Mouse (Mus musculus) intestine, embryonic 14.5 days (tissue): ENCODE data around the gene Pdcd11. TPM values are rescaled to one million over a fixed set of nuclear protein-coding genes. Genes with fewer than 3 reads are reported as not detected.

Source experiments
- ATAC-seq: fragments of 200-750 bp; cut with Nextera tagmentation; replicated peaks from 2 replicates; pipeline ENCODE4 v1.8.0; 2017; ENCODE audit warnings: low read depth, moderate number of reproducible peaks, moderate TSS enrichment, moderate library complexity; ENCODE audit not compliant: low FRiP score, low TSS enrichment
- DNase-seq: peaks from one replicate; pipeline ENCODE4 v3.0.0-alpha.2; 2018; ENCODE audit warnings: low spot score
- H3K27ac ChIP-seq: fragments of 300-500 bp; sonication (generic); 2 replicates; pipeline ENCODE4 v1.5.1; 2014; ENCODE audit warnings: low read depth, mild to moderate bottlenecking, control low read depth
- H3K27me3 ChIP-seq: fragments of 300-500 bp; sonication (generic); replicated peaks from 2 replicates; pipeline ENCODE4 v1.6.1; 2014; ENCODE audit warnings: low read length, control low read depth; ENCODE audit not compliant: control insufficient read depth, insufficient read depth
- H3K36me3 ChIP-seq: fragments of 300-500 bp; sonication (generic); 2 replicates; pipeline ENCODE4 v1.6.1; 2014; ENCODE audit warnings: low read length, control low read depth; ENCODE audit not compliant: control insufficient read depth, insufficient read depth
- H3K4me1 ChIP-seq: fragments of 300-500 bp; sonication (generic); replicated peaks from 2 replicates; pipeline ENCODE4 v1.6.1; 2014; ENCODE audit warnings: low read length, control low read depth, mixed read lengths; ENCODE audit not compliant: control insufficient read depth, insufficient read depth
- H3K4me2 ChIP-seq: fragments of 300-500 bp; sonication (generic); 2 replicates; pipeline ENCODE4 v1.6.1; 2014; ENCODE audit warnings: low read length
- H3K4me3 ChIP-seq: fragments of 300-500 bp; sonication (generic); 2 replicates; pipeline ENCODE4 v1.5.1; 2014; ENCODE audit warnings: low read depth, low read length, control low read depth, mixed read lengths
- H3K9ac ChIP-seq: fragments of 300-500 bp; sonication (generic); 2 replicates; pipeline ENCODE4 v1.6.1; 2014; ENCODE audit warnings: mild to moderate bottlenecking, low read length
- H3K9me3 ChIP-seq: fragments of 300-500 bp; sonication (generic); 2 replicates; pipeline ENCODE4 v1.6.1; 2016; ENCODE audit warnings: low read length, control low read depth; ENCODE audit not compliant: control insufficient read depth
- WGBS: fragments of 180-500 bp; shearing (Covaris S2); extraction: QIAGEN DNeasy Blood & Tissue Kit; methylation state at CpG from one replicate; pipeline ENCODE4 v1.1.7; 2014; 5-methylcytosine and 5-hydroxymethylcytosine counted together
- polyA plus RNA-seq: library from polyadenylated mRNA; unstranded; fragments of >200 nt; fragmentation: Nextera tagmentation; extraction: Ambion mirVana; gene quantifications from 2 replicates; pipeline ENCODE4 v1.2.1, GENCODE M21; 2014

Gene Pdcd11
- polyA plus RNA-seq, 1 experiment from 2014 or later = 12.6 TPM

DNA sequence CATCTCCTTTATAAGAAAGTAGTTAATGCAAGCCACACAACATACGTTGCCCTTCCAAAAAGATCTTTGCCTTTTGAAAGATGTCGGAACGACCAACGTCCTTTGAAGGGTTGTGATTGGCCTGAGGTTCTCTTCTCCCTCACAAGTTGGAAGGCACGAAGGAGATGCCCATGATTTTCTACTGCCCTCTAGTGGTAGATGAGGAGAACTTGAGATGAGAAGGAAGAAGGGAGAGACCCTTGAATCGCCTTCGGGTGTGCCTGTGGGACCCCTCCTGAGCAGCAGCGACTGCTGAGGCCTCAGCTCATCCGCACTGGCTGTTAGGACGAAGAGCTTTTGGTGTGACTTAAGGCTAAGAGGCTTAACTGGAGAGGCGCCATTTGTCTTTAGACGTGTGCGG is 77.7 kb downstream of the Pdcd11 start:
- no peak overlapping the region for H3K9ac ChIP-seq
- DNase-seq = peak; percentile 67
- ATAC-seq = 0 out of 2 replicates have a peak, but pooled peaks have one; percentile 58

GRCm38 (mm10) chr19:47168793-47169412 is 78.3 kb downstream of the Pdcd11 start:
- peak; percentile 96 for DNase-seq
- no peaks in the 10 kb centered on the region for H3K27me3 ChIP-seq
- H3K4me3 ChIP-seq = no peak overlapping the region
- WGBS = 25% methylated on average over 11 of the region's 11 CpGs
- ATAC-seq = 0 out of 2 replicates have a peak, but pooled peaks have one; percentile 50
- no peaks in the 10 kb centered on the region for H3K4me1 ChIP-seq
- no peak overlapping the region for H3K27ac ChIP-seq
- no peak overlapping the region for H3K9ac ChIP-seq
- H3K36me3 ChIP-seq = no peaks in the 10 kb centered on the region
- H3K9me3 ChIP-seq = no peaks in the 10 kb centered on the region
- H3K4me2 ChIP-seq = peak overlapping the region; percentile 27

More for the DNA sequence above, 77.7 kb downstream of the Pdcd11 start:
- Histone ChIP-seq H3K4me3 (no peak overlapping the region), H3K9me3 (no peaks in the 10 kb centered on the region), H3K36me3 (no peaks in the 10 kb centered on the region), H3K4me1 (no peaks in the 10 kb centered on the region), H3K4me2 (peak overlapping the region; percentile 27), H3K27me3 (no peaks in the 10 kb centered on the region), H3K27ac (no peak overlapping the region)
- 7% methylated on average over 13 of the region's 13 CpGs for WGBS

GRCm38 (mm10) chr19:47174515-47174914 is 83.9 kb downstream of the Pdcd11 start:
- H3K4me3 ChIP-seq = no peak overlapping the region
- 61% methylated on average over 3 of the region's 3 CpGs for WGBS
- no peak for DNase-seq
- no peak overlapping the region for H3K27ac ChIP-seq
- H3K4me2 ChIP-seq = no peak overlapping the region
- H3K9ac ChIP-seq = no peak overlapping the region
- H3K4me1 ChIP-seq = peaks cover 5% of the 10 kb centered on the region; the same call in 1 of the 2 replicates
- ATAC-seq = no peak
- no peaks in the 10 kb centered on the region for H3K36me3 ChIP-seq
- no peaks in the 10 kb centered on the region for H3K9me3 ChIP-seq
- H3K27me3 ChIP-seq = peaks cover 10% of the 10 kb centered on the region

DNA sequence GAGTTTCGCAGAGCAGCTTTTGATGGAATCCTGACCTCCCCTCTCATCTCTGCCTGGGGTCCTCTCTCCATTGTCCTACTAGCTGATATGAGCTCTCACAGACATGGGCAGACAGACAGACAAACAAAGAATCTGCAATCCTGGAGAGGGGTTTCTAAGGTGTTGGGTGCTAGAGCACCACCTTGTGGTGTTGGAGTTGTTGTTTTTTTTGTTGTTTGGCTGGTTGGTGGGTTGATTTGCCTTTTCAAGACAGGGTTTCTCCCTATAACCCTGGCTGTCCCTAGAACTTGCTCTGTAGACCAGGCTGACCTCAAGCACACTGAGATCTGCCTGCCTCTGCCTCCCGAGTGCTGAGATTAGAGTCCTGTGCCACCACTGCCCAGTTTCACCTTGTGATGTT is 84.9 kb downstream of the Pdcd11 start:
- WGBS = 76% methylated on average over 2 of the region's 2 CpGs

GRCm38 (mm10) chr19:47176916-47177505 is 86.4 kb downstream of the Pdcd11 start:
- Histone ChIP-seq H3K9me3 (no peaks in the 10 kb centered on the region), H3K4me2 (no peak overlapping the region), H3K4me3 (no peak overlapping the region), H3K27me3 (peaks cover 12% of the 10 kb centered on the region), H3K27ac (no peak overlapping the region), H3K36me3 (no peaks in the 10 kb centered on the region), H3K4me1 (peaks cover 5% of the 10 kb centered on the region; the same call in 1 of the 2 replicates), H3K9ac (no peak overlapping the region)
- ATAC-seq (no peak), DNase-seq (no peak)
- WGBS = 94% methylated on average over 2 of the region's 2 CpGs

More for the DNA sequence above, 84.9 kb downstream of the Pdcd11 start:
- Histone ChIP-seq H3K27me3 (peaks cover 12% of the 10 kb centered on the region), H3K9me3 (no peaks in the 10 kb centered on the region), H3K4me1 (peaks cover 5% of the 10 kb centered on the region; the same call in 1 of the 2 replicates), H3K36me3 (no peaks in the 10 kb centered on the region), H3K4me3 (no peak overlapping the region), H3K9ac (no peak overlapping the region), H3K4me2 (no peak overlapping the region), H3K27ac (no peak overlapping the region)
- DNase-seq (no peak), ATAC-seq (no peak)

DNA sequence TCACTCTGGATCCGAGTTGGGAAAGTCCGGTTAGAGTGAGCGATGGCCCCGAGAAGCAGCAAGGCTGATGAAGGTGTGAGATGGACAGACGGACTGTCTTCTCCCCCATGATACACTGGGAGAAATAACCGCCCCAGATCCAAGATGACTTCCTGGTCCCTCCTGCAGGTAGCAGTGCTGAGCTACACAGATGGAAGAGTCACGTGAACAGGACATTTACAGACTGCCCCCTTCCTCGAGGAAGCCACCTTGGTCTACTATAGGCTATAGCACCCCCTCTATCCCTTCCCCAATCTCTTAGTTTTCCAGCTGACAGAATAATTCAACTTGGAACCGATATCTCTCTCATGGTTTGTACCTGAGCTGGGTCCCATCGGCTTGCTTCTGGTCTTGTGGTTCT is 87.4 kb downstream of the Pdcd11 start:
- WGBS = 29% methylated on average over 10 of the region's 10 CpGs
- no peak overlapping the region for H3K27ac ChIP-seq
- H3K9ac ChIP-seq = no peak overlapping the region
- peak overlapping the region; percentile 61 for H3K4me3 ChIP-seq
- no peaks in the 10 kb centered on the region for H3K36me3 ChIP-seq
- DNase-seq (no peak), ATAC-seq (peak; percentile 13; the same call in 1 of the 2 replicates)
- H3K27me3 ChIP-seq = peaks cover 12% of the 10 kb centered on the region
- H3K4me1 ChIP-seq = peaks cover 5% of the 10 kb centered on the region; the same call in 1 of the 2 replicates
- no peaks in the 10 kb centered on the region for H3K9me3 ChIP-seq
- H3K4me2 ChIP-seq = peak overlapping the region; percentile 99

DNA sequence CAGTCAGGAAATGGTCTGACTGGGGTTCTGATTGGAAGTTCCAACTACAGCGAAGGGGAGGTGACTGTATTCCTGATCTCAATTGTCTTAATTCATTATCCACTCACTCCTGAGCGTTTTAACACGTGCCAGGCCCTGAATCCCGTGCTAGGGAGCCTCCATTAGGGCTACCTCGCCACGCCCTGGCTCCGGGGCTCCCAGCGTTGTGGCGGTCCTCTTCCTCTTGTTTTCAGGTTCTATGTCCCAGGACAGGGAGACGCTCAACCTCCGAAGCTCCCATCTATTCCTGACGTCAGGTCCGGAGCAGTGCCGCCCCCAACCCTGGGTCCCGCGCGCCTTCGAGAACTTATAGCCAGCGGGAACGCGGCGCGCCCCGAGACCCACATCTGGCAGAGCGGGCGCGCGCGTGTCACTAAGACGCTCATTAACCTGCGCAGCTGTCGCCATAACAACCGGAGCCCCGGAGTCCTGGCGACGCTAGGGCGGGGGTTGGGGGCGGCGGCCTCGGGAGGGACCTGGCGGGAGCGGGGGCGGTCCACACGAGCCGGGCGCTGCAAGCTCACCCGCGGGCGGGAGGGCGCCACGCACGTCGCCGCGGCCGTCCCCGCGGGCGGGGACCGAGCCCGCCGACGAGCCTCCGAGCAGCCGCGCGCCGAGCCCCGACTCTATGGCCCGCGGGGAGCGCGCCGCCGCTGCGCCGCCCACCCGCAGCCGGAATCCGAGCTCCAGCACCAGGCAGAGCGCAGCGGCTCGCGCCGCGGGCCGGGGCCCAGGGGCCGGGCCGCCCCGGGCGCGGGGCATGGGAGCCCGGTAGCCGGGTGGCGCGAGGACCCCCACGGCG is 88.1 kb downstream of the Pdcd11 start, which contains the start of gene Neurl1a:
Gene Neurl1a (plus strand): TSS at position 390 of the 841 bp plus-strand sequence.
- H3K27ac ChIP-seq = 0 out of 2 replicates have a peak within 1 kb of the TSS, but pooled peaks have one; percentile 47
- peaks cover 12% of the 10 kb centered on the region for H3K27me3 ChIP-seq
- H3K9ac ChIP-seq = peak within 1 kb of the TSS; percentile 67
- under 1% methylated on average over 81 of the region's 98 CpGs for WGBS
- no peaks in the 10 kb centered on the region for H3K36me3 ChIP-seq
- ATAC-seq (peak; percentile 65), DNase-seq (peak; percentile 83)
- H3K4me1 ChIP-seq = peaks cover 5% of the 10 kb centered on the region; the same call in 1 of the 2 replicates
- H3K4me2 ChIP-seq = peak within 1 kb of the TSS; percentile 99
- no peaks in the 10 kb centered on the region for H3K9me3 ChIP-seq
- H3K4me3 ChIP-seq = peak within 1 kb of the TSS; percentile 61

GRCm38 (mm10) chr19:47179272-47179809 is 88.8 kb downstream of the Pdcd11 start:
- DNase-seq (peak; percentile 78), ATAC-seq (no peak; the same call in 1 of the 2 replicates)
- WGBS = 1% methylated on average over 33 of the region's 42 CpGs
- H3K27me3 ChIP-seq = peaks cover 12% of the 10 kb centered on the region
- H3K4me1 ChIP-seq = peaks cover 5% of the 10 kb centered on the region; the same call in 1 of the 2 replicates
- H3K4me3 ChIP-seq = peak overlapping the region; percentile 61
- H3K27ac ChIP-seq = no peak overlapping the region
- H3K9ac ChIP-seq = peak overlapping the region; percentile 67
- H3K36me3 ChIP-seq = no peaks in the 10 kb centered on the region
- peak overlapping the region; percentile 99 for H3K4me2 ChIP-seq
- H3K9me3 ChIP-seq = no peaks in the 10 kb centered on the region
